Mouse (Mus musculus) splenic B cell, adult 2 months (primary cell): ENCODE data around the gene Axin2.

ENCODE experiments used
- DNase-seq: peaks from one replicate; pipeline ENCODE4 v3.0.0-alpha.2; 2011; ENCODE audit warnings: low read depth, low spot score
- H3K27me3 ChIP-seq: 2 replicates; pipeline ENCODE4 v1.6.1; 2012; ENCODE audit warnings: mild to moderate bottlenecking, low read length, moderate library complexity, mixed read lengths; ENCODE audit not compliant: control insufficient read depth, poor library complexity, insufficient read depth, severe bottlenecking
- H3K36me3 ChIP-seq: 2 replicates; pipeline ENCODE4 v1.6.1; 2012; ENCODE audit warnings: mild to moderate bottlenecking, low read length, moderate library complexity, mixed read lengths; ENCODE audit not compliant: control insufficient read depth, poor library complexity, insufficient read depth, severe bottlenecking

The Axin2 gene

DNA sequence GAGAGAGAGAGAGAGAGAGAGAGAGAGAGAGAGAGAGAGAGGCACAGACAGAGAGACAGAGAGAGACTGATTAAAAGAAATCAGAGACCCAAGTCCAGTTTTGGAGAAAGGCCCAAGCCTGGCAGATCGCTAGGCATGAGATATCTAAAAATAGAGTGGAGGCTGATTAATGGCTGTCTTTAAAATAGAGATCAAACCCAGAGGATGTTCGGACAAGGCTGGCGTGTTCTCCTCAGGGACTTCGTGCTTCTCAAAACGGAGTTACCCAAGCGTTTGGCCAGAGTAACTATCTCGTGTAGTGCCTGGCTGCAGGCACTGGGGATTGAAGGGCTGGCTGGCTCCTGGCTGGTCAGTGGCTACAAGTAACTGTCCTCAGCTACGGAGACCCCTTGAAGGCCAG is 69.8 kb downstream of the Axin2 start:
- no peak for DNase-seq
- no peaks in the 10 kb centered on the region for H3K27me3 ChIP-seq
- H3K36me3 ChIP-seq: no peaks in the 10 kb centered on the region

DNA sequence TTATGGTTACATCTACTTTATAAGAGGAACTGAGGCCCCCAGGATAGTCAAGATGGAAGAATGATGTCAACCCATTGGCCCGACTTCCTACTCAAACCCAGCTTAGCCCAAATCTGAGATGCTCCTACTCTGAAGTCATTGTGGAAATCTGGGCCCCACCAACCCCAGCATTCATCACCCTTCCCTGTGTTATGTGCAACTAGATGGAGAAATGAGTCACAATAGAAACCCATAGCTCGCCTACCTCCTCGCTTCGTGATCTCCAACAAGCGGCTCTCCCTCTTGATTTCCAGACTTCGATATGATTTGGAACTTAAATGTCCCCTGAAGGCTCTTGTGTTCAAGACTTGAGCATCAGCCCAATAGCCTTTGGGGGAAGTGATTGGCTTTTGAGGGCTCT is 73.3 kb downstream of the Axin2 start:
- H3K27me3 ChIP-seq: no peaks in the 10 kb centered on the region
- no peak for DNase-seq

DNA sequence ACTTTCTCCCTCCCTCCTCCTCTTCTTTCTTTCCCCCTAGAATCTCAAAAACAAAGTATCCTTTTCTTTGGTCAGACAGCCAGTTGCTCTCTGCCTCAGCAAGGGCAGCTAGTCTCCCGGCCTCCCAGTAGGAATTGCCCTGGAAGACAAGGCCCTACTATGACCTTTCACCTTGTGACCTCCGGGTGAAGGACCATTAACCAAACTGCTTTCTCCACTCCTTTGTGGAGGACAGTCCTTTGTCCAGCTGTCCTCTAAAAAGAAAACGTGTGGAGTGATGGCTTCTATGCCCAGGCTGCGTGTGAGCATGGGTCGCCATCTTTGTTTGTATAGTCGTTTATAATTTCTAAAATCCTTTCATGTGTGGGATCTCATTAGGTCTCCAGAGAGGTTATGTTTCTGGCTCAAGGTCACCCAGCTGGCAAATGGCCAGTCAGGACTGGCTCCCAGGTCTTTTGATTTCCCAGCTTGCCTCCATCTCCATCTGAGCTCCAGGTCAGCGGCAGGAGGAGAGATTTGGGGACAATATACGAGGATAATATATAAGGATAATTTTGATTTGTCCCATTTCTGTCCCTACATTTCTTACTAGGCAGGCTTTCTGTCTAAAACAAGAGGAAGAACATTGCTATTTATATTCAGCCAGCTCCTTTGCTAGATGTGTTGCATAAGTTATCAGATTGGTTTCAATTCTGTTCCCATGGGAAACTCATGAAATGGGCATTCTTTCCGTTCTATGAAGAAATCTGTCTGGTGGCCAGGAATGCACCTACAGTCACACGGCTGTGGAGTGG is 75.2 kb downstream of the Axin2 start:
- DNase-seq: no peak
- H3K27me3 ChIP-seq: no peaks in the 10 kb centered on the region
- H3K36me3 ChIP-seq: no peaks in the 10 kb centered on the region

More for the DNA sequence above, 73.3 kb downstream of the Axin2 start:
- no peaks in the 10 kb centered on the region for H3K36me3 ChIP-seq

DNA sequence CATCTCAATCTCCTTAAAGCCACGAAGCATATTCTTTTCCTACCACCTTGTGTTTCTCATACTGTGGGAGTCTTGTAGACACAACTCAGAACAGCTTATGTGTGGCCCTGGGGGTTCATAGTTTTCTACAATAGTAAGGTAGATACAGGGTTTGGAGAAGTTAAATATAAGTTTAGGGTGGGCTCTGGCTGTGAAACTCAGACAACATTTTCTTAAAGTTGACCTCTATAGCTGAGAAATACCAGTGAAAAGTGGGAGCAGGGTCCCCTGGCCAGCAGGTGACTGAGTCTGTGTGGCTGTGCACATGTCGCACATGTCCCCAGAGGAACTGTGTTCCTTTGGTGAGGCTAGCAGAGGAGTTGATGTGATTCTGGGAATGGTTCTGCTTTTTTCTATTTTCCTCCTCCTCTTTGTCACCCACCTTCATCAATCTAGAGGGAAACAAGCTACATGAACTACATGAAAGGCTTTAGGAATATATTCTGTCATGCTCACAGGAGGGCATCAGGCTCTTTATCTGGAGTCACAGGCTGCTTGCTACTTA is 75.9 kb downstream of the Axin2 start:
- no peak for DNase-seq
- Histone ChIP-seq H3K36me3 (no peaks in the 10 kb centered on the region), H3K27me3 (no peaks in the 10 kb centered on the region)

DNA sequence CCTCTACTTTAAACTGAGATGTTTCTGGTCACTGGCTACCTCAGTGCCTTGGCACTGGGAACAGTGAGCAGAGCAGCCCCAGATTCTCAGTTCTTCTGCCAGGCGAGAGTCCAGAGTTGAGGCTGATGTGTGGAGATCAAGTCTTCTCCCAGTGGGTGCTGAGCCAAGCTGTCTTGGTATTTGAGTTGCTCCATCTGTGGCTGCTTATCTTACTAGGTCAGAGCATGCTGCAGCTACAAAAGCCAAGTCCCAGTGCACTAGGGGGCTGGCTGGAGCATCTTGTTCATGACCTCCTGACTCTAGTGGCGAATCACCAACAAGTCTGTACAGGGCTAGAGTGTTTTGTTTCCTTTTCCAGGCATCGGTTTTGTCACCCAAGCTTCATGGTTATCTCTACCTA is 77.7 kb downstream of the Axin2 start:
- Histone ChIP-seq H3K27me3 (no peaks in the 10 kb centered on the region; the same call in 1 of the 2 replicates), H3K36me3 (no peaks in the 10 kb centered on the region)
- DNase-seq: no peak
